Mouse (Mus musculus): Measurements from ENCODE around the gene Vps53.

DNA sequence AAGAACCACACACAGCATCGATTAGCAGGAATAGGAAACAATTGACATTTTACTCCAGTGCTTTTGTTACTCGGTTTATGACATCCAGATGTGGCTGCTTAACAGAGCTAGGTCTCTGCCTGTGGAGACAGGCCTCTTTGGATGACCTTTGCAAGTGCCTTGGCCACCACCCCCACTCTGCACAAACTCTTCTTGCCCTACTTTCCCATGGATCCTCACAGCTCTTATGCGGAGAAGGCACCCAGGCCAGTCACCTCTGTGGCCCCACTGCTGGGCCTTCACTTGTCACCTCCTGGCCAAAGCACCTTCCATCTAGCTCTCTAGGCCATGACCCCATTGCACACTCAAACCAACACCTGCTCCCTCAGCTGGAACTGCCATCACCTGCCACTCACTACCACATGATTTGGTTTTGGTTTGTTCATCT is 95.5 kb downstream of the Vps53 start:
- no peak for TF ChIP-seq CTCF (IDR thresholded peaks at IDR 0.05)
- TF ChIP-seq EP300 (IDR thresholded peaks at IDR 0.05): no peak
